Mouse (Mus musculus) mouse trophoblast stem cell (cell line): ENCODE measurements at regions not wholly inside any gene's neighbourhood (a gene's known extent, or its start where the extent isn't known, plus 50 kb on each side); places are given as distances from the start of the nearest gene placed in this dataset.

Source experiments
- in situ Hi-C, 2 experiments: fragments of 300-500 bp; cut with MseI, MboI; formaldehyde crosslinking; loops; 2 replicates in 1 of 2; 3 replicates in 1 of 2; pipeline ENCODE4 v1.15.1; 2025

DNA sequence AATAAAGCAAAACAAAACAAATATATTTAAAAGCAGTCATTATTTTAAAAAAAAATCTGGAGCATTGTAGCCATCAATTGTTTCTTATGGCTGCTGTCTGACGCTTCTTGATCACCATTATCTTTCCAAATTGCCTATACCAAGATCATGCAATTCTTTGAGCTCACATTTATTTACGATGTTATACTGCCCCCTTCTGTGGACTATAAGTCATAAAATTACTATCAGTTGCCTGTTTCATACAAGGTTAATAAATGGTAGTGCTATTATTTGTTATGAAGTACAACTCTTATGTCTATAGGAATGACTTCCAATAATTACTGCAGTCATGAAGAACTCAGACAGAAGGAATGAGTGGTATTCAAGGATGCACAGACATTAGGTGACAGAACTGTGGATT is 57.3 kb upstream of the Eda2r start:
- in situ Hi-C loops, result loop anchor here (5.0 to 25.0 kb wide), 2 partner anchors 522 to 532 kb away; no protein-coding TSS in a partner anchor

- in situ Hi-C loops, result loop anchor here (5.0 to 25.0 kb wide), 2 partner anchors 519 to 529 kb away; no protein-coding TSS in a partner anchor
Observed at GRCm38 (mm10) chrX:97431391-97431803, 54.4 kb upstream of the Eda2r start.
